Mouse (Mus musculus) embryonic fibroblast, embryonic 13.5 days (primary cell): ENCODE results near the gene Nprl2.

Experiments
- CTCF ChIP-seq: IDR thresholded peaks from 2 replicates; pipeline ENCODE4 v1.5.1; 2011; ENCODE audit warnings: mild to moderate bottlenecking, control low read depth, low read length, moderate library complexity, borderline replicate concordance; ENCODE audit not compliant: insufficient read depth
- POLR2A ChIP-seq: IDR thresholded peaks from 2 replicates; pipeline ENCODE4 v1.6.1; 2011; ENCODE audit warnings: low read depth, mild to moderate bottlenecking, control low read depth, low read length, moderate library complexity

- TF ChIP-seq POLR2A (no peak; the same call in 1 of the 2 replicates), CTCF (no peak)
These were observed 7.4 kb upstream of the Nprl2 start for GRCm38 (mm10) chr9:107534408-107535202.
